Mouse (Mus musculus): ENCODE results near the gene Kif2a. TPM values are rescaled to one million over a fixed set of nuclear protein-coding genes. Genes with fewer than 3 reads are reported as not detected.

Gene Kif2a
- total RNA-seq (2021): 38.1 and 47.7 TPM in 2 replicates
- long read RNA-seq, experiment 1, full-length matches to known transcripts: 3 of 8 reads
- long read RNA-seq, experiment 1, partial matches to known transcripts: 1 of 8 reads
- long read RNA-seq, experiment 1, other reads (novel, unspliced or antisense): 4 of 8 reads
- long read RNA-seq, experiment 2, partial matches to known transcripts: 1 of 3 reads
- long read RNA-seq, experiment 2, other reads (novel, unspliced or antisense): 2 of 3 reads

GRCm38 (mm10) chr13:107021461-107022265 is at the start of gene Kif2a:
Gene Kif2a, minus strand, starts transcription at chr13:107022126.
- DNase-seq: peak; percentile 70

GRCm38 (mm10) chr13:107069061-107069460 is 47.1 kb upstream of the Kif2a start:
- DNase-seq: no peak

- DNase-seq: no peak
Observed at GRCm38 (mm10) chr13:107065098-107065855, 43.4 kb upstream of the Kif2a start.

GRCm38 (mm10) chr13:107064263-107064662 is 42.3 kb upstream of the Kif2a start:
- DNase-seq: no peak

- DNase-seq: peak; percentile 76
Observed at GRCm38 (mm10) chr13:107063115-107063807, 41.3 kb upstream of the Kif2a start.

- DNase-seq: no peak
Observed at GRCm38 (mm10) chr13:107060098-107060497, 38.2 kb upstream of the Kif2a start.

- no peak for DNase-seq
Observed at GRCm38 (mm10) chr13:107059460-107059859, 37.5 kb upstream of the Kif2a start.

GRCm38 (mm10) chr13:107056318-107056717 is 34.4 kb upstream of the Kif2a start:
- DNase-seq: peak; percentile 79

GRCm38 (mm10) chr13:107054496-107054895 is 32.6 kb upstream of the Kif2a start:
- DNase-seq: no peak

- no peak for DNase-seq
Observed at GRCm38 (mm10) chr13:107051342-107051741, 29.4 kb upstream of the Kif2a start.

- no peak for DNase-seq
Observed at GRCm38 (mm10) chr13:107044229-107044628, 22.3 kb upstream of the Kif2a start.

- DNase-seq: no peak
Observed at GRCm38 (mm10) chr13:107042551-107042950, 20.6 kb upstream of the Kif2a start.

- DNase-seq: no peak
Observed at GRCm38 (mm10) chr13:107039493-107039892, 17.6 kb upstream of the Kif2a start.

GRCm38 (mm10) chr13:107038346-107038745 is 16.4 kb upstream of the Kif2a start:
- DNase-seq: no peak

- no peak for DNase-seq
Observed at GRCm38 (mm10) chr13:107035511-107036113, 13.7 kb upstream of the Kif2a start.

- no peak for DNase-seq
Observed at GRCm38 (mm10) chr13:107035078-107035477, 13.2 kb upstream of the Kif2a start.

GRCm38 (mm10) chr13:107034028-107034920 is 12.3 kb upstream of the Kif2a start:
- DNase-seq: no peak

GRCm38 (mm10) chr13:107031228-107031627 is 9.3 kb upstream of the Kif2a start:
- no peak for DNase-seq

- DNase-seq: no peak
Observed at GRCm38 (mm10) chr13:107027218-107027617, 5.3 kb upstream of the Kif2a start.

- no peak for DNase-seq
Observed at GRCm38 (mm10) chr13:107025663-107026062, 3.7 kb upstream of the Kif2a start.
